Mouse (Mus musculus) v-Abl transformed pro-B cells (cell line): Measurements from ENCODE around the gene Rbm19.

Experiments used
- in situ Hi-C, 2 experiments: fragments of 400-800 bp; cut with MboI; formaldehyde crosslinking; loops; one replicate each; pipeline ENCODE4 v1.15.1; 2025; ENCODE audit not compliant: unreplicated experiment in 2 of 2

Rbm19 gene

DNA sequence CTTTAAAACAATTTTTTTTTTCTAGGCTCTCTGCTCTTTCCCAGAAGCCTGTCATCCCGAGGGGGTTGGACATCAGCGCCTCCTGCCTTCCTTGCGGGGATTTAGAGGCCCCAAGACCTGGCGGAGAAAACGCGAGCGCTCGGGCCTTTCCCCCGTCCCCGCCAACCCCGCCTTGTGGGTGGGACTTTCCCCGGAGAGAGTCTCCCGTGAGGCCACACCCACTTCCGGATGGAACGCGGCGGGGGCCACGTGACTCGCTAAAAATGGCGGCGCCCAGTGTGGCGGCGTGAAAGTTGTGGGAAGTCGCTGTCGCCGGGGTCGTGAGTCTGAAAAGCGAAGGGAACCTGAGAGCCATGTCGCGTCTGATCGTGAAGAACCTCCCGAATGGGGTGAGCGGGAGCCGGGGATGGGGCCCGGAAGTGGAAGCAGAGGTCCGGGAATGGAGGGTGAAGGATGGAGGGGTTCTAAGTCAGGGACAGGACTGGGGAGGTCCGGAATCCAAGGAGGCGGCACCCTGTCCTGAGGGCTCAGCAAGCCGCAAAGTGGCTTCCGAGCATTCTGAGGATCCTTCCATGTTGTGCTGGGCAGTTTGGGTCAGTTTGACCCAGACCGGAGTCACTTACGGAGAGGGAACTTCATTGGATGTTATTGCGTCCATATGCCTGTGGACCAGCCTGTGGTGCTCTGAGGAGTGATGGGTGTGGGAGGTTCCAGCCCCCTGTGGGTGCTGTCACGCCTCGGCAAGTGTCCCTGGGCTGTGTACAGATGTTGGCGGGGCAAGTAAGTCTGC, at the start of gene Rbm19:
TSS of gene Rbm19 (plus strand) at position 205 of the 790 bp plus-strand sequence.
- in situ Hi-C loops = loop anchor here (5.0 to 25.0 kb wide), 2 partner anchors 1869 to 1879 kb away; partner anchors contain the start of genes 2410131K14Rik (in 2 of the 2) and Rnft2 (in 2 of the 2)

DNA sequence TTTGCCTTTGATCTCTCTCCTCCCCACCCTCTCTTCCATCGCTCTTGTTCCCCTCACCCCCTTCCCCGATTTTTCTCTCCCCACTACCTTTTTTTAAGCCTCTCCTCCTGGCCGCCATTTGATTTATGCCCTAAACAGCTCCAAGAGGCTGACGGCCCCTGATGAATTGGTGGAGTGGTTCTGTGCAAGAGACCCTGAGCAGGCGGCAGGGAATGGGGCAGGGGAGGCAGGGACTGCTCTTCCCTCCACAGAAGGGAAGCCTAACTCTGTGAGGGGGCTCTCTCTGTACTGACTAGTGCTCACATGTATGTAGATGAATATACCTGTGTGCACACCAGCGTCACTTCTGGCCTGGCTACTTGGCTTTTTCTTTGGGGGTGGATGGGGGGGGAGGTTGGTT, 49.0 kb upstream of the Rbm19 start:
- in situ Hi-C loops = no loop called here

DNA sequence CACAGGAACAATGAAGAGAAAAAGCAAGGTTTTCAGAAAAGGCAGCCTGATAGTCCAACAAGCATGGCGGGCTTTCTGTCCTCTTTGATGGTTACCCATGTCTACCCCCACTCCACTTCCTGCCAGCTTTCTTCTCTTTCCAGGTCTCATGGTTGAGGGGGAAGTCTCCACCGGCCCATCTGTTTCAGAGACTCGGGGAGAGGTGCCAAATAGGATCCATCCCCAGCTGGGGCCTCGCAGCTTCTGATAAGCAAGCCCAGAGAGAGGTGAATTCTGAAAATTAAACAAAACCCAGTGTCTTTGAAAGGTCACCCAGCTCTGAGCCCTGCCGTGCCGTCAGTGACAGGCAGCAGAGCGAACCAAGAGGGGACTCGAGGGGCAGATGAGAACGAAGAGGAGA, 42.2 kb upstream of the Rbm19 start:
- in situ Hi-C loops = no loop called here

DNA sequence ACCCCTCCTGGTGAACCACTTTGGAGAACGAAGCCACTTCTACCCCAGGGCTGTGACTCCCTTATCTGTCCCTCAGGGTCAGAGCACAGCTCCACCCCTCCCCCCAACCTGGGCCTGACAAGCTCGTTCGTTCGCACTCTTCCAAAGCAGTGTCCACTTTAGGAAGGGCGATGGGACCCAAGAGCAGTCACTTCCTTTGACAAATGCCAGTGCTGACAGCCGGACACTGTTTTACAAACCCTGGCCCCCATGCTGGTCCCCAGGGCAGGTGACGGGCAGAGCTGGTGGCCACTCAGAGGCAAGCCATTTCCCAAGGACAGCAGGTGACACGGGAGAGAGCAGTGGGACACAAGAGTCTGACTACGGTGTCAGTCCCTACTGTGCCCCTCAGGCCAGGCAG, 36.2 kb upstream of the Rbm19 start:
- in situ Hi-C loops = loop anchor here in 1 of 2 experiments (25.0 kb wide), 1 partner anchor 1193 kb away; no protein-coding TSS in a partner anchor

DNA sequence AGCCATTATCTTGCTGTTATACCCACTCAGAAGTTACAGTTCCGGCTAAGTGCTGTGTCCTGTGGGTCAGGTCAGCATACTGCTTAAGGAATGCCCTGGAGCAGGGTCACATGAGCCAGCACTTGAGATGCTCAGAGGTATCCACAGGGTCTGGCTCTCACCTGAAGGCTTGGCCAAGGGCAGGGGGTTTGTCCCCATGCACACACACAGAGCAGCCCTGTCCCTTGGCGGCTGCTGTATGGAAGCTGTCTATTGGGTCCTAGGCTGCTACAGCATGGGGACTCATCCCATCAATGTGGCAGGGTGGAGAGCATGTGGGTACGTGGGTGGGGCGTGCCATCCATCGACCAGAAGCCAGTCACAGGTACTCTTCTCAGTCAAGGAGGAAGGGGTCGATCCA, 35.8 kb upstream of the Rbm19 start:
- in situ Hi-C loops = loop anchor here in 1 of 2 experiments (25.0 kb wide), 1 partner anchor 1193 kb away; no protein-coding TSS in a partner anchor

DNA sequence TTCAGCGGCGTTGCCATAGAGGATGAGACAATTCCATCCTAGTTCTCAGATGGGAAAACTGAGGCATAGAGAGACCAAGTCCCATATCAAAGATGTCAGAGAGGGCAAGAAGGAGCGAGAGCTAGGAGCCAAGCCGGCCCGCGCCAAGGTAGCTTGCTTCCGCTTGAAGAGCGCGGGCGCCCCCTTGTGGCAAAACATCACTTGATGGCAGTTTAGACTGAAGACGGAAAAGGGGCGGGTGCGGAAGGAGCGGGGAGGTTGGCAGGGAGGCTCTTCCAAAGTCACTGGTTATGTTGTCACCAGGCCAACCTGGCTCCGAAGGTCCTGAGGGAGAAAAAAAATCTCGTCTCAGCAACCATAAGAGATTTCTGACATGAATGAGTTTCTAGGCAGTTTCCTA, 27.7 kb upstream of the Rbm19 start:
- in situ Hi-C loops = loop anchor here in 1 of 2 experiments (25.0 kb wide), 1 partner anchor 1201 kb away; no protein-coding TSS in a partner anchor

DNA sequence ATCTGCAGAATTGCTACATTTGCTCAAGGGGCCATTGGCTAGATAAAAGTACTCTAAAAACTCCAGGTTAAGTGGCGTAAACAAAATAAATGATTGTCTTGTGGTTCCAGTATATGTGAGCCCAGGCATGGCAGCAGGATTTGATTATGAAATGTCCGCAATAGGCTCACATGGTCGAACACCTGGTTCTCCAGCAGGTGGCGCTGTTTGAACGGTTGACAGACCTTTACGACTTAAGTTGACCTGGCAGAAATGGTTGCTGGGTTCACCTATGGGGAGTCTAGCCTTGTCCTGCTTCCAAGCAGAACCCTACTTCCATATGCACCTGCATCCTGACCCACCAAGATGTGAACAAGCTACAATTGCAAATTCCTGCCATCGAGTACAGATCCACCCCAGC, 21.7 kb upstream of the Rbm19 start:
- in situ Hi-C loops = loop anchor here (5.0 to 25.0 kb wide), 3 partner anchors 350 to 1312 kb away; no protein-coding TSS in a partner anchor

DNA sequence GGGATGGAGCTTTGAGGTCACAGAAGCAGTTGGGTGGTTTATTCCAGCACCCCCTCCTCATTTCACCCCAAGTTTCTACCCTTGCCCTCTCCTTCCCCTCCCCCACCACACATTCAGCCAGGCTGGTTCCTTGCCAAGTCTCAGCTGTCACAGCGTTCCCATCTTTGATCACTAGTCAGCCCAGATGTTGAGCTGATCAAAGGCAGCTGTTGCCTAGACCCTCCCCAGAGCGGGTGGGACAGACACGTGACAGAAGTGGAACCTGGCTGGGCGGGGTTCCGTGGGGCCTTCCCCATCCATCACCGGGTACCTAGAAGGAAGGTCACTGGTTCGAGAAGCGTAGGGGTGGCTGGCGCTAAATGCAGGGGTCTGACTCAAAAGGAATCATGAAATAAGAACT, 19.2 kb upstream of the Rbm19 start:
- in situ Hi-C loops = loop anchor here (10.0 to 25.0 kb wide), 2 partner anchors 352 to 1210 kb away; no protein-coding TSS in a partner anchor

DNA sequence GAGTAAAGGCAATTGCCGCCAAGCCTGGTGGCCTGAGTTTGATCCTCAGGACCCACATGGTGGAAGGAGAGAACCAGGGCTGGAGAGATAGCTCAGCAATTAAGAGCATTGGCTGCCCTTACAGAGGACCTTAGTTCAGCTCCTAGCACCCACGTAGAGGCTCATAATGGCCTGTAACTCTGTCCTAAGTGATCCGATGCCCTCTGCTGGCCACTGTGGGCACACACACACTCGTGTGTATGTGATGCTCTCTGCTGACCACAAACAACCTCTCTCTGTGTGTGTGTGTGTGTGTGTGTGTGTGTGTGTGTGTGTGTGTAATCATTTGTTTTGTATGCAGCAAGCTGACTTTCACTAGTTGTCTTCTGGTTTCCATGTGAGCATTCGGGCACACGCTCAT, 15.5 kb upstream of the Rbm19 start:
- in situ Hi-C loops = loop anchor here in 1 of 2 experiments (25.0 kb wide), 1 partner anchor 1864 kb away; the partner anchor contains the start of genes 2410131K14Rik and Rnft2

DNA sequence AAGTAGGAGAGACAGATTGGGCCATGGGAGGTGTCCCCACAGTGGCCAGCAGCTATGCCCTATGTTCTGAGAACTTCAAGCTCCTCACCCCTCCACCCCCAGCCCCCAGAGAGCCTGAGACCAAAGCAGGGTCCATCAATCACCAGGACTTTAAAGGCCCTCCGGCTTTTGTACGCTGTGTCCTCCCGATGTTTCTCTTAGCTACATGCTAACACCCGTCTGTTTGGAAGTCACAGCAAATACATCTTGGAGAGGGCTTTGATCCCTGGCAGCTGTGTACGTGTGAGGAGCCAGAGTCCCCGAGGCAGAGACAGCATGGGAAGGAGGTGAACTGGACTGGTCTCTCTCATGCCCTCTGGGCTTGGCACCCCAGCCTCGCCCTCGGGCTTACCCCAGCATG, 14.2 kb upstream of the Rbm19 start:
- in situ Hi-C loops = loop anchor here in 1 of 2 experiments (25.0 kb wide), 1 partner anchor 1865 kb away; the partner anchor contains the start of genes 2410131K14Rik and Rnft2

DNA sequence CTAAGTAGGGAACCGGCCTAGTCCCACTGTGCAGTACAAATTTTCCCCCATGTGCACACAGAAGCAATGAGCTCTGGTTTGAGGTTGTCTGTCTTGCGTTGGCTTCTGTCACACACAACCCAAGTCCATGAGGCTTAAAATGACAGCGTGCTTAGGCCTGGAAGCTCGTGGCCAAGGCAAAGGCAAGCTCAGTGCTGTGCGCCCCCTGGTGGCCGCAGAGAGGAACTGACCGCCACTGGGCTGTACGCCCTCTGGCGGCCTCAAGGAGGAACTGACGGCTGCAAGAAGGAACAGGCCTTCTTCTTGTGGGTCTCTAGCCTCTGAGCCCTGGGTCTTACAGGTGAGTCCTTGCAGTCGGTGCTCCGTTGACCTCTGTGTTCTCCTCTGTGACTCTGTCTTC, 13.5 kb upstream of the Rbm19 start:
- in situ Hi-C loops = loop anchor here in 1 of 2 experiments (25.0 kb wide), 1 partner anchor 1865 kb away; the partner anchor contains the start of genes 2410131K14Rik and Rnft2

DNA sequence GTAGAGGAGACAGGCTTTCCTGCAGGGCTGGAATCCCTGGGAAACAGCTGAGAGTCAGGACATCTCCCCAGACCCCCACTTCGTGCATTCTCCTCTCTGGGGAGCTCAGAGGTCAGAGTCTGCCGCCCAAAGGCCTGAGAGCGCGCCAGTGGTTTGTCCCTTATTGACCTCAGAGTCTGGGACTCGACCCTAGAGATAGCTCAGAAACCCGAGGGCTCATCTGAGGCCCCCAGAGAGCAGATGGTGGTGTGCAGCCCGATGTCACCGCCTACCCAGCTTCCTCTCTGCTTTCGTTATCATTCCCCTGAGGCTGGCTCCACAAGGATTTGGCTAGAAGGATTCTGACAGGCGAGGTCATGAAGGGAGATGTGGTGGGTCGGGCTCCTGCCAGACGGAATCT, 12.8 kb upstream of the Rbm19 start:
- in situ Hi-C loops = loop anchor here in 1 of 2 experiments (25.0 kb wide), 1 partner anchor 1866 kb away; the partner anchor contains the start of genes 2410131K14Rik and Rnft2

DNA sequence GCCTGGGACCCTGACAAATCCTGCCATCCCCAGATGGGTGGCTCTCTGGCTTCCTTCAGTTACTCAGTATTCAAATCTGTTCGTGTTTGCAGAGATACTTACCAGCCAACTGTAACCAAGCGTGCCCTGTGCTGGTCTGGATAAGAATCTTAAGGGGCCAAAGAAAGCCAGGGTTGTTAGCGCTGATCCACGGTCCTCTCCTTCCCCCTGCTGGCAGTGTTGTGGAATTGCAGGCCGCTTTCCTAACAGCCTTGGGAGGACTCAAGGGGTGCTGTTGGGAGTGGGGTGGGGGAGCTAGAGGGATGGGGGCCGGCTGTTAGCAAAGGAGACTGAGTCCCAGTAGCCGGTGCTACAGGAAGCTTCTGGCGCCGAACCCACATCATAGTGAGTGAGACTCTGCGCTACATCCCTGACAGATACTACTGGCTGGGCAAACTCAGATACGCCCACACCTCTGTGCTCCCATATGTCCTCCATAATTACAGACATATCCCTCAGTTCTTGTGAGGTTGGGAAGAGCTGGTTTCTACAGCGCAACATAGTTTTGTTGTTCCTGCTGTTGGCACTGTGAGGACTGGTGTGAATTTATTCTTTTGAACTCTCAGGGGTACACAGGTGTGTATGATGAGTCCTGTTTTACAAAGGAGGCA, 9.7 kb upstream of the Rbm19 start:
- in situ Hi-C loops = loop anchor here in 1 of 2 experiments (25.0 kb wide), 1 partner anchor 1869 kb away; the partner anchor contains the start of genes 2410131K14Rik and Rnft2

DNA sequence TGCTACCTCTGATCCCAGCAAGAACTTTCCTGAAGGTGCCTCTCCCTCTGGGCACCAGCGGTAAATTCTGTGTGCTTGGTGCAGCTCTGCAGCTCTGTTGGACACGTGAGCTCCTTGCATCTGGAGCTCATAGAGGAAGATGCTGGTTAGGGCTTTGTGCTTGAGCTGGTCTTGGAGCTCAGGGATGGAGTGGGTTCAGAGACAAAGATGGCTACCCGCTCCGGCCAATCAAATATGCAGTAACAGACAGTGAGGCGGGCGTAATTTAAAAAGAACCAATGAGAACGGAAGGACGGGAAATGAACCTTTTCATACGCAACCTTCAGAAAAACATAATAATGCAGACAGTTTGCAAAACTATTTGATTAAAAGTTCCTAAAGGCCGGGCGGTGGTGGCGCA, 1.9 kb upstream of the Rbm19 start:
- in situ Hi-C loops = loop anchor here in 1 of 2 experiments (25.0 kb wide), 1 partner anchor 1877 kb away; the partner anchor contains the start of genes 2410131K14Rik and Rnft2

DNA sequence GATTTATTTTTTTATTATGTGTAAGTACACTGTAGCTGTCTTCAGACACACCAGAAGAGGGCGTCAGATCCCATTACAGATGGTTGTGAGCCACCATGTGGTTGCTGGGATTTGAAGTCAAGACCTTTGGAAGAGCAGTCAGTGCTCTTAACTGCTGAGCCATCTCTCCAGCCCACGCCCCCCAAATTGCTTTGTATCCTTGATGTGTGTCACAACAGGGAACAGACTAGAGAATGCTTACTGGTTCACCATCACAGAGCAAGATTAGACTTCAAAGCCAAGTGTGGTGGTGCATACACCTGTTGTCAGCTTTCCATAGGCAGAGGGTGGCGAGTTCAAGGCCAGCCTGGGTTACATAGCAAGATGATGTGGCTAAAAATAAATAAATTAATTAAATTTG, 896 bp downstream of the Rbm19 start:
- in situ Hi-C loops = loop anchor here (5.0 to 25.0 kb wide), 2 partner anchors 1870 to 1880 kb away; partner anchors contain the start of genes 2410131K14Rik (in 2 of the 2) and Rnft2 (in 2 of the 2)

DNA sequence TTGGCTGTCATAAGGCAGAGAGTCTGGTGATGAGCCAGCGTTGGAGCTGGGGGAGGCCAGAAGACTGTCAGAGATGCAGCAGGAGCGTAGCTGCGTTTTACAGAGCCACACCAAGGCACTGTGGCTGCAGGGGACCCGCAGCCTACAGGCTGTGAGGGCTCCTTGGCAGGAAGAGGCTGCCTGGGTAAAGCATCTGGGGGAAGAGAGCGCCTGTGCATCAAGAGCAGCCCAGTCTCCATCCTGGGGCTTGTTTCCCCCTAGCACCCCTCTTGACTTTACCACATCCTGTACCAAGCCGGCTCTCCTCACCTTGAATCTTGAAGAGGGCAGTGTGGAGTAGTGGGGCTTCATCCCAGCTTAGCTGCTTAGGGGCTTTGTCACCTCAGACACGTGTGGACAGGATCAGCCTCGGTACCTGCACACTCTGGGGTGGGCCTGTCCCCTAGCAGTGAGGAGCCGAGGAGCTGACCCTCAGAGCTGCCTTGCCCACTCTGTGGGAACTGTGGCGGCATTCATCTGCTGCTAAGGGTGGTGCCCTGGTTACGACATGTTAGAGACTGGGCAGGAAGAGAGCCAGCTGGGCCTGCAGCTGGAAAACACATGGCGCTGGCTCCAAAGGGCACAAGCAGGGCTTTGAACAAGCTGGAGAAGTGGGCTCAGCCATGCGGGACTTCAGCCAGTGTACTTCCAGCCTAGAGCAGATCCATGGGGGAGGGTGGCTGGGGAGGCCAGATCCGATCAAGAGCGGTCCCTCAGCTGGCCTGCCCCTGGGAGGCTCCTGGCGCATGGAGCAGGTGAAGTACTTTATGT, 8.8 kb downstream of the Rbm19 start:
- in situ Hi-C loops = loop anchor here (10.0 to 25.0 kb wide), 5 partner anchors 312 to 1888 kb away; partner anchors contain the start of genes 2410131K14Rik (in 1 of the 2), Ddx54 (in 1 of the 2), Lhx5 (in 1 of the 2) and Rita1 (in 1 of the 2)

DNA sequence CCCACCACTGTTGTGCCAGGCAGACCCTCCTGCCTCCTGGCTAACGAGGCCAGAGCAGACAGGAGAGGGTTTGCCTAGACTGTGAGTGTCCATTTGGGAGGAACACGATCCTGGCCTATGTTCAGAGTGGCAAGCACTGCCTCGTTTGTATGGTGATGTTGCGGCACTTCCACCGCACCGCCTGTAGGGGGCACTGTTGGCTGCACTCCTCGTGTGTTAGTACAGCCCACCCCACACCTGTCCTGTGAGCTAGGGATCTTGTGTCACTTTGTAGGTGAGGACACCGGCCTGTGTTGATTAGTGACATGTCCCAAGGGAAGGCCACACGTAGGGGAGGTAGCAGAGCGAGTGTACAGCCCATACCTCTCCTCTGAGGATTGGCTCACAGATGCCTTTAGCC, 11.4 kb downstream of the Rbm19 start:
- in situ Hi-C loops = loop anchor here (10.0 to 25.0 kb wide), 4 partner anchors 310 to 485 kb away; partner anchors contain the start of genes Ddx54 (in 1 of the 2), Lhx5 (in 1 of the 2) and Rita1 (in 1 of the 2)

DNA sequence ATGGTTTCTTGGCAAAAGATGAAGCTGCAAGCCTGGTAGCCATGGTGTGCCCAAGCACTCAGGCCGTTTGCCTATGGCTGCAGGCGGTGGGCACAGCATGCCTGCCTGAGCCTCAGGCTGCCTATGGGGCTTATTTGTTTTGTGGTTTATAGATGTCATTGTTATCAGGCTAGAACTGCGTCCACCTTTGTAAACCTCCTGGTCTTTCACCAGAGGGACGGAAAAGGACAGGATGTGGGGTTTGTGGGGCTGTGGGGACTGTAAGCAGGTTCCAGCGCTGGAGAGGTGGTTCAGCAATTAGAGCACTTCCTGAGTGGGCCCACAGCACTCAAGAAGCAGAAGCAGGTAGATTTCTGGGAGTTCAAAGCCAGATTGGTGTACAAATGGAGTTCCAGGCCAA, 12.2 kb downstream of the Rbm19 start:
- in situ Hi-C loops = loop anchor here (10.0 to 25.0 kb wide), 4 partner anchors 309 to 484 kb away; partner anchors contain the start of genes Ddx54 (in 1 of the 2), Lhx5 (in 1 of the 2) and Rita1 (in 1 of the 2)

DNA sequence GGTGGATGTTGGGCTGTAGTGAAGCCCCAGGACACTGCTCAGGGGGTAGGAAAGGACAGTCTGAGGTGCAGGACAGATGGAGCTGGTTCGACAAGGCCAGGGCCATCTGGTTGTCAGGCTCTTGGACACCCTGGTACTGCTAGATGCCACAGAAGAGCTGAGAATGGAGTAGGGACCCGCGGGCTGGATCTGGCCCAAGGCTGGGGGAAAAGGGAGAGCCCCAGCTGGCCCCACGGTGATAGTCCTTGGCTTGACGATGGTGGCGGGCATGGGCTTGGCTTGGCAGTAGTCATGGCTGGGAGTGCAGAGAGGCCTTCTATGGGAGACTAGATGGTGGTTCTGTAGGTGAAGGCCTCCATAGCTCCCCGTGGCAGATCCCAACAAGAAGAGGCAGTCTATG, 12.8 kb downstream of the Rbm19 start:
- in situ Hi-C loops = loop anchor here (10.0 to 25.0 kb wide), 4 partner anchors 308 to 483 kb away; partner anchors contain the start of genes Ddx54 (in 1 of the 2), Lhx5 (in 1 of the 2) and Rita1 (in 1 of the 2)
